Mouse (Mus musculus): ENCODE results near the gene Endou.
A peak's percentile ranks its signal among the peaks of the same experiment; 100 is the strongest.

Endou gene

DNA sequence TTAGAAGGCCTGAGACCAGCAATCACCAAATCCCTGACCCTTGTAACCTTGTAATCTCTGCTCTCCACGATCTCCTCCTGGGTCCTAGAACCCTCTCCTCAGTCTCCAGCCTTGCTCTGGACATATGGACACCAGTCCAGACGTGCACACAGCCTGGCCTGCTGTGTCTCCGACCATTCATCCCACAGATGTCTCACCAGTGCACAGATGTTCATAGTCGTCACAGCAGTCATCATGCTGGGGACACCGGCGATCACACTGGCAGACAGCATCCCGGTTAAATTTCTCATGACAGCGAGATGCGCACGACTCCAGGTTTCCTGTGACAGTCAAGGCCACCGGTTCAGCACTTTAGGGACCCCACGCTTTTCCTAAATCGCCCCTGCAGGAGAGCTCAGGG, 4.8 kb downstream of the Endou start:
- no peak for DNase-seq

GRCm38 (mm10) chr15:97725198-97725785, 5.8 kb downstream of the Endou start:
- DNase-seq, result no peak

DNA sequence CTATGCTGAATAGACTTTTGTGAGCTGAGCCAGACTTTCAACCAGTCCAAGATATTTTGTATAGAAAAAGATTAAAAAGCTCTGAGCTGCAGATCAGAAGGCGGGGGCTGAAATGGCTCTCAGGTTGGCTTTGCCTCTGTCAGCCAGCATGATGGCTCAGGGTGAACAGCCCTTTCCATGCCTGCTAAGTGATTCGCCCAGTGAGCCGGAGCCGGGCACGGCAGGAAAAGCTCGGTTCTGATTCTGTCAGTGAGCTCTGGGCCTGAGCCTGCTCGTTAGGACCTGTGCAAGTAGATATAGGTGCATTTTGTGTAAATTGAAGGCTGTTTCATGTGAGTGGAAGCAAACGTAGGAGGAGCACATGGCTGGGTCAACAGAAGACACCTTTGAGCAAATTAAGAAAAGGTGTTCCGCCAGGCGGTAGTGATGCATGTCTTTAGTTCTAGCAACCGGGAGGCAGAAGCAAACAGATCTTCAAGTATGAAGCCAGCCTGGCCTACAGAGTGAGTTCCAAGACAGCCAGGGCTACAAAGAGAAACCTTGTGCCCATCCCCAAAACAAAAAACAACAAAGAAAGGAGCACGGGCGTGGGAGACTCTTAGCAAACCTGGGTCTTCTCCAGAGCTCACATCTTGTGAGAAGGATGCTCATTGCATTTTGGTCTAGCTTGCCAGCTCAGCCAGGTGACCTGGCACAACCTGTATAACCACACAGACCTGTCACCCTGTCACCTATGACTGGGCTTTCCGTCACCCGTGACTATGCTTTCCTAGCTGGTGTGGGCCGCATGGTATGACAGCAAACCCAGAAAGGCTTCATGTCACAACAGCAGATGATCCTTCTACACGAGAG, 6.6 kb downstream of the Endou start:
- no peak for DNase-seq

- DNase-seq, result no peak
These were observed 7.4 kb downstream of the Endou start for GRCm38 (mm10) chr15:97723536-97724345.

GRCm38 (mm10) chr15:97721008-97721701, 10.0 kb downstream of the Endou start:
- no peak for DNase-seq

GRCm38 (mm10) chr15:97720026-97720675, 11.0 kb downstream of the Endou start:
- DNase-seq, result no peak

- DNase-seq, result no peak
These were observed 11.6 kb downstream of the Endou start for GRCm38 (mm10) chr15:97719494-97719893.

- no peak for DNase-seq
These were observed 12.5 kb downstream of the Endou start for GRCm38 (mm10) chr15:97718535-97719155.

- DNase-seq, result peak; percentile 65
These were observed 13.1 kb downstream of the Endou start for GRCm38 (mm10) chr15:97717861-97718534.

DNA sequence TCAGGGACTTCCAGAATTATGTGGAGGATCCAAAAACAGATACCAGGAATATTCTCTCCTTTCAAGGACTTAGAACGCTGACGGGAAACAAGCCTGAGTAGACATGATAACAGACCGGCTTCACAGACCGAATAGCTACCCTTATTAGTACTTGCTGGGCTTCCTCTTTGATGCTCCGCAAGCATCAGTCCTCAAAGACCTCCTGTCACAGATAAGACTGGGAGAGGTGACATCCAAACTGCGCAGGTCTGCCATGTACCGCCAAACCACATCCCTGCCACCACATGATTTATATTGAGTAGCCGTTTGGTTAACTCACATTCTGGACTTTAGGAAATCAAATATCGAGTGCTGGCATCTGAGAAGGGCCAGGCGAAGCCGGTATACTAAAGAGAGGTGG, 14.4 kb downstream of the Endou start:
- DNase-seq, result no peak

DNA sequence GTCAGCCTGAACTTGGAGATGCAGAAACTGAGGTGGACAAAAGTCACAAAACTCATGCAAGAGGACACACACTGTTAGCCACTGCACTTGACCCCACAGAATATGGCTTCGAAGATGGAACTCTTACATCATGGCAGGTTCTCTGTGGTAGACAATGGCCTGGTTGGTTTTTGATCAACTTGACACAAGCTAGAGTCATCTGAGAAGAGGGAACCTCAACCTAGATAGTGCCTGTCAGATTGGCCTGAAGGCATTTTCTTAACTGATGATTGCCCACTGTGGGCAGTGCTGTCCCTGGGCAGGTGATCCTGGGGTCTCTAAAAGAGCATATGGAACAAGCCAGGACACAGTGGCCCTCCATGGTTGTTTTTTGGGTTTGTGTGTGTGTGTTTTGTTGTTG, 15.4 kb downstream of the Endou start:
- no peak for DNase-seq

- DNase-seq, result no peak
These were observed 16.1 kb downstream of the Endou start for GRCm38 (mm10) chr15:97715083-97715482.

DNA sequence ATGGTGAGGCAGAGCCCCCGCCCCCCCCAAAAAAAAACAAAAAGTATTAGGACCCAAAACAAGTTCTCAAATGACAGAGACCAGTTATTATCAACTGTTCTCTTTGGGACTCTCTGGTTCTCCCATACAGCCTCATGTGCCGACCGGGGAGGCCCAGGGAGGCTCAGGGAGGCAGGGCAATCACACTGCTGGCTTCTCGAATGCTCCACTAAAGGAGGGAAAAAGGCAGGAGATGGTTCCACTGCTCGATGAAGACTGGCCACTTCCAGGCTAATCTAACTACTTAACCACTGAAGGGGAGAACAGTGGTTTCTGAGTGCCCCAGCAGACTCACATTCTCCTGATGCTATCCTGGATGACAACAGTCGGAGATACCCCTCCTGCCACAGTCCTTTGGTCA, 18.6 kb downstream of the Endou start:
- no peak for DNase-seq

DNA sequence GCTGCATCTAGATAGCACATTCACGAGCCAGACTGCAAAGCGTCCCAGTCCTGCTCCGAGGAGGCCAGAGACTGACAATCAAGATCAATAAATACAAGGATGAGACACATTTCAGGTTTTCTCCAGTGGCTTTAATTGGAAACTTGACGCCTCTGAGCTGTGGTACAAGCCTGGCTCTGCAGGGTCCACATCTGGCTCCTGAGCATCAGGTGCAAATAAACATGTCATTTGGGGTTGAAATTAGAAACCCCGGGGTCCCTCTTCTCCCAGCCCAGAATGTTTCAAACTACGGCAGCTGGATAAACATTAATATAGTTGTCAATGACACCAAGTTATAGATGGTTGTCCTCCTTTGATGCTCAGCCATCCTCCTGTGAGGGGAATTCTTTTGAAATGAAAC, 20.2 kb downstream of the Endou start:
- no peak for DNase-seq

DNA sequence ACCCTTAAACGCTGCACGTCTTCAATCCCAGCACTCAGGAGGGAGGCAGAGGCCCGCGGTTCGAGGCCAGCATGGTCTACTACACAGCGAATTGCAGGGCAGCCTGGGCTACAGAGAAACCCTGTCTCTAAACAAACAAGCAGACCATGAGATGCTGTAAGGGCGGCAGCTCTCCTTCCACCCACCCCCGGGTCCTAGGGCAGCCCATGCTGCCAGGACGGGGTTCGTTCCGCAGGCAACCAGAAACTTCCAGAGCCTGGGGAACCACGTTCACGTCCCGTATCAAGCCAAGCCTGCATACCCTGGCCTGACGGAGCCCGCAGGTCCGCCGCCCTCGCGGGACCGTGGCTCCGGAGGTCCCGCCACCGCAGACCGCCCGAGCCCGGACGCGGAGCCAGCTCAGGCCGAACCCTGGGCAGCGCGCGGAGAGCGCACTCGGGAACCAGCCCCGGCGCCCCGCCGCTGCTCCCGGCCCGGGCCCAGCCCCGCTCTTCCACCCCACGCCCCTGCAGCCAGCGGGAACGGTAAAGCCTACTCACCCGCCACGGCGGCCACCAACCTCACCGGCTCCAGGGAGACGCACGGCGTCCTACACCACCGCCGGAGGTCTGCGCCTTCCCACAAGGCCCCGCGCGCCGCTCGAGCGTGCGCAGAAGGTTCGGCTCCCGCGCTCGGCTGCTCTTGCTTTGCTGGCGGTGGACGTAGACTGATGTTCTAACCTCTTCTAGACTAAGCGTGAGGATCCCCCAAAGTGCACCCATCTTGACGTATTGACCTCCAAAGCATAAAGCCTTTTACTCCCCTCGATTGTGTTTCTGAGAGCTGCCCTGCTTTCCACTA, 25.7 kb downstream of the Endou start, which contains the start of gene Rpap3:
TSS of gene Rpap3 (minus strand) at position 615 of the 840 bp plus-strand sequence.
- DNase-seq, result peak; percentile 84

GRCm38 (mm10) chr15:97696616-97697015, 34.5 kb downstream of the Endou start:
- no peak for DNase-seq

- DNase-seq, result no peak
These were observed 37.7 kb downstream of the Endou start for GRCm38 (mm10) chr15:97693411-97693810.

DNA sequence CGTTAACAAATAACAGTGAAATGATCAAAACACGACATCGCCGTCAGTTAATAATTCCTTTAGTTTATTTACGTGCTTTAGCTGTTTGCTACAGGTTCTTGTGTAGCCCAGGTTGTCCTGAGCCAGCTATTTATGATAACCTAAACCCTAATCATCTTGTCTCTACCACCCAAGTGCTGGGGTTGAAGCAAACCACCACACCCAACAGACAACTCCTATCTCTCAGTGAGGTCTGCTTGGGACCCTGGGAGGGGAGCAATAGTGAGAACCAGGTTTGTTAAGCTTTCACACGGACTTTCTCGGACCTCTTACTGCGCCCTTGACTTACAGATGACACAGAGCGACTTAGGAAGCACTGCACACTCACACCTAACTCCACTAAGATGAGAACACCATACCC, 47.0 kb downstream of the Endou start:
- DNase-seq, result no peak

- DNase-seq, result no peak
These were observed 49.1 kb downstream of the Endou start for GRCm38 (mm10) chr15:97682053-97682452.

DNA sequence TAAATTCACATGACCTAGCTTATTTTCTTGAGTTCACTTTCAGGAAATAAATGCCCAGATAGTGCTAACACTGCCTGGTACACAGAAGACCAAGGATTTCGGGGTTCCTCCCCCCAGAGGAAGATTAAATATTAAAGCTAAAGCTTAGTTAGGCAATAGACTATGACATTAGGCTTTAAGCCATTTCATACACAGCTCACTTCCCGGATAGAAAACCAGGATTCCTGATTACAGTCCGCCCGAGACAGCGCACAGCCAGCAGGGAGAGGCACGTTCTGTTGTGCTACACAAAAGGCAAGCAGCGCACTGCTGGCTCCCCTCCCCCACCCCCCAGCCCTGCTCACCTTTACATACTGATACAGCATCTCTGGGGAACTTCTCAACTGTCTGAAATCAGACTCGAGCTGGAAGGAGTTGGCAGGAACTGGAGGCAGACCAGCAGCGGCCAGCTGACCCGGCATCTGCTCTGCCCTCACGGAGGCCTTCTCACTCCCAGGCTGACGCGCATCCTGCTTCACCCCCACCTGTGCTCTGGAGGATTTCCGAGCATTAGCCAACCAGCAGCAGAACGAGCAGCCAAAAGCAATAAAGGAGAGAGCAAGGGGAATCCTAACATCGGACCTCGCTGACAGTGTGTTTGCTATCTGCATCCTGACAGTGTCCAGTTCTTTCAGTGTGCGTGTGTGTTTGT, 51.0 kb downstream of the Endou start:
- DNase-seq, result no peak

Data from right cerebral cortex, postnatal 14 days (tissue).